Mouse (Mus musculus) thymus, postnatal 4 days (tissue): Measurements from ENCODE around the gene Scg5.
A peak's percentile ranks its signal among the peaks of the same experiment; 100 is the strongest.

Experiments
- DNase-seq: peaks from one replicate; pipeline ENCODE4 v3.0.0; 2021

The Scg5 gene

DNA sequence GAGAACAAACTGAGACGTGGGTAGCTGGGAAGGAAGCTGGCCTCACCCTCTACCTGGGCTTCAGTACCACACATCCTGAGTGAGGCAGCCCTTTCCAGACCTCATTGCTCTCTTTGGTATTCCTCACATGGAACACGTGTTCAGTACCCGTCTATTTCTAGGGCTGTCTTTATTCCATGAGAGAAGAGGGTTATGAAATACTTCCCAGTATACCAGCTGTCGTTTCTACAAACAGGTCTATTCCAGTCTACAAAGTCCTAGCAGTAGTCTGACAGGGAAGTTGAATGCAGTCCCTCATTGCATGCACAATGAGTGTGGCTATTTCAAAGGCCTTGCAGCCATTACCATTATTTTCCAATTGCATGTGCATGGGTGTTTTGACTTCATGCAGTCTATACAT, 23.2 kb downstream of the Scg5 start:
- DNase-seq: no peak

DNA sequence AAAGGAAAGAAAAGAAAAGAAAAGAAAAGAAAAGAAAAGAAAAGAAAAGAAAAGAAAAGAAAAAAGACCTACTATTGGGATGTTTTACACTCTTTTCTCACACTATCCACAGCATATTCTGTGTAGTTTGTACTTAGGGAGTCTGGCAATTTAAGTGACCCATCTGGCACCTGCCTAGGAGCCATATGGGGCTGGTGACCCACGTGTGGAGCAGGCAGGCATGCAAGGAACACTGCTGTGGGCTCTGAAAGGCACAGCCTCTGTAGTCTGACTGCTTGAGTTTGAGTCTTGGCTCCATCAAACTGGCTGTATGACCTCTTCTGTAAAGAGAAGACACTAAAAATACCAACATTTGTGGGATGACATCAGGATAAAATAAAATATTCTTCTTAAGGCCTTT, 25.2 kb downstream of the Scg5 start:
- no peak for DNase-seq

DNA sequence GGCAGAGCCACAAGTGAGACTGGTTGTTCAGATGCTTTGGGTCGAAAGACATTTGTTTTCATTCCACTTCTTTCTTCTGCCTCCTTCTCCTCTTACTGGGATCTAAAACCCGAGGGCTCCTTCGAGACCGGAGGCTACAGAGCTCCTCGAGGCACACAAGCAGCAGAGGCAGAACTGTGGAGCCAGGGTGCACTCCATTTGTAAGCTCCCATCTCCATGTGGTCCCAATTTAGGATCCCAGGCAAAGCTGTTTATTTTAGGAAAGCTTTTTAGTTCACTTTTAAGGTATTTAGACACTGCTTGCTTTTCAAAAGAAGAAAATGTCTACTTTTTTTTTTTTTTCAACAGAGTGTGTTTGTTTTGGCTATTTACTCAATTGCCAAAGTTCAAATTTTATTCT, 28.1 kb downstream of the Scg5 start:
- DNase-seq: no peak

DNA sequence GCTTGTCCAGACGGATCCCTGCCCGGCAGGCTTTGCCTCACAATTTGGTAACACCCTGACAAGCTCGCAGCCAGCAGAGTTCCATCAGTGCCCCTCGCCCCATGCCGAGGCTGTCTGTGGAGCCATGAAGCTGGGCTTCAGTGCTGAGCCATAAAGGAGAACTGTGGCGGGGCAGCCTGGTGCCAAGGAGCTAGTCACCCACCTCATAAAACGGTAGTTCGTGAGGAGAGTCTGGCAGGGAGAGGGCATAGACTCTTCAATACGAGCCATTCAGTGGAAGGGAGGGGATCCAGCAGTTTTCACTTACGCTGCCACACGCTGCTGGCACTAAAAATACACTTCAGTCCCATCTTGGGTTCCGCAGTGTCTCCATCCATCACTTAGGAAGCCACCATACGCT, 30.3 kb downstream of the Scg5 start:
- DNase-seq: no peak

DNA sequence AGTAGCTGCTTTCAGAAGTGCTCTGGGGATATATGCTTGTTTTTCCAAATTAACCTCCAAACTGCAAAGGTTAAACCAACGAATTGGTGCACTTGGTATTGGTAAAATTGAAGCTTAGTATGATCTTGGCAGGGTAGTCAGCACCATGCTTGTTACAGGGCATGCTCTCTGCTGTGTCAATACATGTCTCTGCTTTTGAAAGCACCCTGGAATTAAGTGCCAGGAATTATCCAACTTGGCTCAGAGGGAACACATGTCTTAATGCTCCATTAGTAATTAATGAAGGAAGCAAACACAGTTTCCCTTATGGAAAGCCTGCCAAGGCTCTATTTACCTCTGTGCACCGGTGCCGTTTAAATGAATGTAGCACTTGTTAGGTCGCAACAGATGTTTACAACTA, 33.7 kb downstream of the Scg5 start:
- DNase-seq: no peak

DNA sequence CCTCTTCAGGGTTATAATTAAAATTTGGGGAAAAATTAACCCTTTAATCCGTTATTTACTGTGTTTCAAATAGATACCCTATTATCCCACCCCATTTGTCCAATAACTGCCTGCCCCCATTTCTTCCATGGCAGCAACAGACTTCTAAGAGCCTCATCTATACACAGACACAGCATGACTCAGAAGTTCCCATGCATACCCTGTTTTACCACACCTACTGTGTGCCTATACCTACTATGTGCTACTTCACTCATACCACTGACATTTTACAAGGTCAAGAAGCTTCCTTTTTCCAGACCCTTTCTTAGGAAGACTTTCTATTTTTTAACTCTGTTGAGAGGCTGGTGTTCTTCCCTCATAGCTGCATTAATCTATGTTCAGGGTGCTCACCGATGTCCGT, 35.4 kb downstream of the Scg5 start:
- no peak for DNase-seq

DNA sequence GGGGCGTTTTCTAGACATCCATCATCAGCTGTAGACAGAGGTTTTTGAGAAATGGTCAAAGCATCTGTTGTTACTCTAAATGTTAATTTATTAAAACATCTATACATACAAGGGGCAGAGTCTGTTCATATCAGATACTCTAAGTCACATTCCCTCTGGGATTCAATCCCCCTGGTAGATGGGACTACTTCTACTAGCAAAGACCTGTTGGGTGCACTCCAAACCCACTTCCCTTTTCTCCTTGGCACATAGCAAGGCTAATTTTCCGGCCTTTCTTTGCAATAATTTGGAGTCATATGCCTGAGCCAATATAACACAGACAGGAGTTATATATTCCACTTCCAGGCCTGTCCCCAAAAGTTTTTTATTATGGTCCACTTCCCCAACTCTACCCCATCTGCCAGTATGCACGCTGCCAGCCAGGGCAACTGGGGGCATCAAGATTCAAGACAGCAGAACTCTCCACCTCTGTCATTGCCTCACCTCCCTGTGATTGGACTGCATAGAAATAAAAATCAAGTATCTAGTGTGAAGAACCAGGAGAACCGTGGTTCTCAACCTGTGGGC, 40.0 kb downstream of the Scg5 start:
- no peak for DNase-seq

DNA sequence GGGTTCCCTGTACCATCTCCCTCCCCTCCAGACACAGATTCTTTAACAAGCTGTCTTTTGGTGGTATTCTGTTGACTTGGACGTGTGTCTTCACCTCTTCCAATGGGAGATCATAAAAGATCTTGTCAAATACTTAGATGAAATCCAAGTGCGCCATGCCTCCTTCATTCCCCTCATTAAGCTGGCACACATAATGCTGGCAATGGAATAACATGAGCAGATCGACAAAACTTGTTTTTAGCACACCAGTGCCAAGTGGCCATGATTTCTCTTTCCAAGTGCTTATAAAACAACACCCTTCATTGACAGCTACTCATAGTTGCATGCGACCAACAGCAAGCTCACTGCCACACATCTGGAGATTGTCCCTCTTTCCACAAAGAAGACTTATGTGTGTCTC, 41.0 kb downstream of the Scg5 start:
- no peak for DNase-seq

DNA sequence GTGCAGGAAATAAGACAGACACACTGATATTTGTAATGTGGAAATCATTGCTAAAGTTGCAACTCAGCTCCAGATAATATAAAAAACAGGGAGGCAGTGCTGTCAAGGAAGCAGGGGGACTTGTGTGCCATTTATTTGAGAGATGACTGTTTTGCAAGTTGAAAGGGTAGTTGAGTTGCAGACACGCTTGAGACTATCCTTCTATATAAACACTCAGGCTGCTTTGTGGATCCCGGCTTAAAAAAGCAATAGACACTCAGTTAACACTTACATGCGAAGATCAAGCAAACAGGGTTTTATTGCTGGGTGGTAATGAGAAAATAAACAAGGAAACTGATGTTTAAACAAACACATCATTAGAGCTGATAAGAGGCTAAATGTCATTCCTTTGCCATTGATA, 44.1 kb downstream of the Scg5 start:
- DNase-seq: no peak

DNA sequence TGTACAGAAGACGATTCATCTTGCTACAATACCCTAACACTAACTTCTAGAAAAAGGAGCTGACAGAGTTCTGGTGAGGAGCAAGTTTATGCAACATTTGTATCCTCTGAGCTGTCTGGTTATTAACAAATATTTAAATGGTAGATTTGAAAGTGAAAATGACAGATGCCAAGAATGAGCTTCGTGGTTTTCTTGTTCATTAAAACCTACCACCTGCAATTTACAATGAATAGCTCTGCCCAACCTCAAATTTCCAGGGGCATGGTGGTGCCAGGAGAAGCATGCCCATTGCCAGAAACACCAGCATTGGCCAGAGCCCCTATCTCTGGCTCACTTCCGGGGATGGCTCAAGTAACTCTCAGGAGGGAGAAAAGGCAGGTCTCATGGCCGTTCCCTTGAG, 47.4 kb downstream of the Scg5 start:
- DNase-seq: no peak

DNA sequence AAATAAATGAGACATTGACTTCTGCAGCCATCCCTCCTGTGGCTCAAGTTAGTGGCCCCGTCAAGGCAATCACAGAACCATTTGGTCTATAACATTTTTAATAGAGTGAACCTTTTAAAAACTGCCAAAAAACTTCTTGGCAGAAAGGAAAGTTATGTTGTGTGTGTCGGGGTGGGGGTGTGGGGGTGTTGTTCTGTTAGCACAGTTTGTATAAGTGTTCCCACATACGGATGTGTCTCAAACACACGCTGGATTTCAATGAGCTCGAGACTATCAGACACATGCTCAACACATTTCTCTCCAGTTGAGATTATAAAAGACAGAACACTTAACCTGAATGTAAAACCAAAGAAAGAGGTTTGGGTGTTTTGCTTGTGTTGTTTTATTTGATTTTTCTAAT, 47.8 kb downstream of the Scg5 start:
- no peak for DNase-seq

DNA sequence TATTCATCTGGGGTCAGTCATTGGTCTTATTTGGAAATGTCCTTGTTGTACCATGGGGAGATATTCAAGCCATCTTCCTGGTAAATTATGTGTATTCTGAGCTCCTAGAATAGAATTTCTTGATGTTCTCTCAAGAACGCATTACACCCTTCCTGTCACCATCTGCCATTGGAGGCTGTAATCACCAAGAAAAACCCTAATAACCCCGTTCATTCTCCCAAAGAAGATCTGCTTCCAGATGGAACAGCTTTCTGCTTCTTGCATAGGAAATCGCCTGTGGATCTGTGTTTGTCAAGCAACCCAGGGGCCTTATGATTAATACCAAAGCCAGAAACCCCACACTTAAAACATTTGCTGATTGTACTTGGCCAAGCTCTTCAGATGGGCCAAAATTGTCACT, 49.6 kb downstream of the Scg5 start:
- no peak for DNase-seq

DNA sequence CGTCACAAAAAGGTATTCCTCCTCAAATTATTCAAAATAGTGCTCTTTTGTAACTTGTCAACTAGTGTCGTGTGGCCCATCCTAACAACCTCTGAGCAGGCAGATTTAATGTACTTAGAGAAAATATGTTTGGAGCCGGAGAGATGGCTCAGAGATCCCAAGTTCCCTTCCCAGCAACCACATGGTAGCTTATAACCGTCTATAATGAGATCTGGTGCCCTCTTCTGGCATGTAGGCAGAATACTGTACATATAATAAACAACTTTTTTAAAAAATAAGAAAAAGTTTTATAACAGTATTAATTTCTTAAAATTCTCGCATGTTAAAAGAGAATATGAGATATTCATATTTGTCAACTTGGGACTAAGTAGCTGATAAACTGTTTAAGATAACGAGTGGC, 50.9 kb downstream of the Scg5 start:
- no peak for DNase-seq

DNA sequence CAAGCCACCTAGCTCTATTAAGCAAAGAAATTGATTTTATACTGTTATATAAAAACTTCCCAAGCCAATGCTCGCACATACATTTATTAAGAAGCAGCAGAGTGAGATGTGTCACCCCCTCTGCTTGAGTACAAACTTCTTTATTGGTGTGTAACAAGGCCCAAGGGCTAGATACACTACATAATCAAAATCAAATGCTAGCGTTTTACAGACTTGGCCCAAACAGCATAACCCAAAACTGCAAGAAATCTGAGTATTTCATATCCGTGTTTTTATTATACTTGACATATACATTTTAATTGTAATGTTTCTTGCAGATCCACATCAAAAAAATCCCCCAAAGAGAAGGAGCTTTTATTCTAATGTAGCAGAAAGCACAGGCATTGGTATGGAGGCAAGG, 52.6 kb downstream of the Scg5 start:
- no peak for DNase-seq

DNA sequence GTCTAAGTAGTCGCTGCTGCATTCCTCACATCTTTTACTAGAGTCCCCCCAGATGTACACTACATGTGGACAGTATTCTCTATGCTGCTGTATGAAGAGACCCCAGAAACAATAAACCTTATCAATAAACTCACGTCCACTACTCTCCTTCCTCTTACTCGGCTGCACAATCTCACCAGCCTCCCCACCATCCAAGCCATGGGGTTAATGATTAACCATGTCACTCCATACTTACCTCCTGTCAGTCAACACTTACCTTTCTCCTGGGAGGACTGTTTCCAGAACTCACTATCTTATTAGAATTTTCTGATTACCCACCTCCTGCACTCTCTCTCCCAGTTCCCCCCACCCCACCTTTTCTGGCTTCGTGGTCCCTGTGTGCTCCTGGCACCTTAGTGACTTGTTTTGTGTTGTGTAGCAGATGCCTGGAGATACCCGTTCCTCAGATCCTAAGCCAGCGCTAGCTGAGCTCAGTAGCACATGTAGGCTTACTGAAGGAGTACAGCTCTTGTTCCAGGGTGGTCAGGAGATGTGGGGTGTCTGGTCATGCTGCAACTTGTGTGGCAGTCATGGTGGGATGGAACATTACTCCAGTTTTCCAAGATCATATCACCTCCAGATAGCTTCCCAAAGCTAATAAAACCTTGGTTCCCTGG, 54.6 kb downstream of the Scg5 start:
- no peak for DNase-seq

DNA sequence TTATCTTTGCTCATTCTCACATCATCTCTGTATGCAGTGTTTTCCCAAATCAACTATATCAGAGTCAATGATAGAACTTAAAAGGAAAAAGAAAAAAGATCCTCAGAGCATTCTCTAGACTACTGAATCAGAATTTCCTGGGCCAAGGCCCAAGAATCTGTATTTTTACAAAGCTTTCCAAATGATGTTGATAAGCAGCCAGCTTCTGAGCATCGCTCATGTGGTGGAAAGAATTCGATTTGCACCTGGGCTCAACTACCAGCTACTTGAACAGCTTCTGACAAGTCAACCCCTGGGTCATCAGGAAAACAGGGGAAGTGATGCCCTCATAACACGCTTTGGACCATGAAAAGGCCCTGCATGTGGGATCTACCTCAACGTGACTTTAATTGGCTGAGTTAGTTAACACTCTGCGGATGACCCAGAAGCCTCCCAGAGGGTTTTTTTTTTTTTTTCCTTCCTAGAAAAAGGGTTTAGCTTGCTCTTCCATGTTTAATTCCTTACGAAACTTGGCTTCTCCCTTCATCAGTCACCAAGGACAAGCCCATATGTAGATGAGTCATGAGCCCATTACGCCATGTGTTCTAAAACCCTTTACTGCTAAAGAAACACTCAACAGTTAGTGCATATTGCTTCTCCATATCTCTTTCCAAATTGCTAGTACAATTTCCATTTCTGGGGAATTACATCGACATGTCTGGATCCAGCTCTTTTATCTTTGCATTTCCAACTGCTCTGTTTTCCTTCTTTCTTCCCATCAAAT, 60.2 kb downstream of the Scg5 start:
- no peak for DNase-seq

DNA sequence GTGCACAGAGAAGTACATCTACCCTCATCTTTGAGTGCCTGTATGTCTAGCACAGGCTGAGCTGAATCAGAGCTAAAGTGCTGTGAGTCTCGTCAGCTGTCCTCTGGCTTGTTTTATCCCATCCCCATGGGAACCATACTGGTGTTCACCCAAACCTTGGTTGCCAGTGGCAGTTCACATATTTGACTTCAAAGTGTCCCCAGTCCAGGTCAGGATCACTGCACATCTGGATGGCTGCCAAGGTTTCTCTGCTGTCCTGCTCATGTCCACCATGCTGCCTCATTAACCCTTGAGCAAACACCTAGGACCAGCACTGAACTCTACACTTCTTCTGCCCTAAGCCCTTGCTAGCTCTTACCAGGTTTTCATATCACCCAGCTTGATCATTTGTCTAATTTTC, 63.0 kb downstream of the Scg5 start:
- no peak for DNase-seq

DNA sequence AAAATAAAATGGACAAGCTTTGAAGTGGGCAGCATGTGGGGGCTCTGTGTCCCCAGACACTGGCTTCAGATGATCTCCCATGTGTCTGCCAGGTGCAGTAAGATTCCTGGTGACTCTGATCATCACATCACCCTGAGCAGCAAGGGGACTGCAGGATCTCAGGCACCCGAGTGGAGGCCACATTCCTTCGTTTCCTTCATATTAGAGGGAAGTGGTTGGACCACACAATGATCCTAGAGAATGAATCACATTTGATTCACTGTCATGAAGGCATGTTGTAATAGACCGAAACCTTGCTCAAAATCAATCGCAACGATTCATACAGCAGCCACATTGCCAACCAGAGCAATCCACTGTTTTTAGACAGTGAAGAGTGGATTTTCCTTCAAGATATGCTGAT, 64.0 kb downstream of the Scg5 start:
- DNase-seq: no peak

DNA sequence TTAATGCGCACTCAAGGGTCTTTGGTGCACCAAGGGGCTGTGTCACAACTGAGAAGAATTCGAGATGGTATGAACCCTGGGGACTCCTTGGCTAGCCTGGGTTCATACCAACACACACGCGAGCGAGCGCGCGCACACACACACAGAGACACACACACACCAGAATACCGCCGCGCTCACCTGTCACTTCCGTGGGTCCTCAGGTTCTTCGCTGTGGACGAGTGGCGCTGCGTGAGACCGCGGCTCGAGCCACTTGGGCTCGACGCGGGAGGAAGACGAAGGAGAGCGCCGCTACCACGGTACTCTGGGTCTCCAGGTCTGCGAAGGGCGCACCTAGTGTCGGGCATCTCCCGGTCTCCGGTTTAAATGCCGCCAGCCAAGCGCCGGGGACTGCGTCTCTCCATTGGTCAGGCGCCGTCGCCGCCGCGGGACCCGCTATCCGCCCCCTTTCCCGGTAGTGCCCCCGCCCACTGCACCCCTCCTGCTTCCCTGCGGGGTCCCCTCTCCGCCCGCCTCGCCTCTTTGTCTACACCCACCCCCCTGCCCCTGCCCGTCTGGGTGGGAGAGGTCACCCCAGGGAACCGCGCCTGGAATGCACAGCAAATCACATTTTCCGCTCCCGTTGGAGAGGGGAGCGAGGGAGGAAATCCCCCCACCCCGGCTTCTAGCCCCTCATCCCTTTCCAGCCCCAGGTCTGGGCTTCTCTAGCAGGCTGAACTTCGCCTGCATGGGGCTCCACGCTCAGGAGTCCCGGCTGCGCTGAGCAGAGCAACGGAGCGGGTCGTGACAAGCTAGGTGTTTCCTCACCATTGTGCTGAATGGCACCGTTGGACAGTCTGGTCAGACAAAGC, 70.4 kb downstream of the Scg5 start, which contains the start of gene Grem1:
Gene Grem1, minus strand, starts transcription at position 336 of the 851 bp plus-strand sequence.
- peak; percentile 8 for DNase-seq

DNA sequence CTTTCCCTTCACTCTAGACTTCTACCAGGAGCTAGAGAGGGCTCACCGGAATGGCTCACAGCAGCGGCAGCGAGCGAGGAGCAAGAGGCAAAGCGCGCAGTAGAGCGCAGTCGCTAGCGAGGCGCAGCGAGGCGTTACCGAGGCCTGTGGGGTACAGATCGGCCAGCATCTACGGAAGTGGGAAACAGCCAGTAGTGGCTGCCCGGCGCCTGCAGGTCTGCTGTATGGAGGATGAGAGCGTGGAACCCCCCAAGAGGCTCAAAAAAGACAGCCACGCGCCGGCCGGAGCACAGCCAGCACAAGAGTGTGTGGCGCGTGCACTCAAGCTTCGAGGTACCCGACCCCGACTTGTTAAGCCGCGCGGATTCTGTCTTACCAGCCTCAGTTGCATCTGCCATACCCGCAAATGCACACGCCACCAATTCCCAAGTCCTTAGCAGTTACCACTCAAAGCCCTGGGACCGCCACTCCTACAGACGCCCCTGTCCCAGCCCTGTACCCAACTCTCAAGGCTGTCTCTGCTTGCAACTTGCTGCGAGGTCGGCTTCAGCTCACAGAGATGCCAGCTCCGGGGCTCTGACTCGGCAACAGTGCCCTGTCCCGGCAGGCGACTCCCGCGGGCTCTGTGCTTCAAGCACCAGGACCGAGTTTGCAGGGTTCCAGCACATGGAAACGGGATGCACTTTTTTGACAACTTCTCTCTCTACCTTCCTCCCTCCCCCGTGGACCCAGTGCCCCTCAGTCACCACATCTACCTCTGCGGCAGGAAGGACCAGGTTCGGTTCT, 71.2 kb downstream of the Scg5 start:
- no peak for DNase-seq

DNA sequence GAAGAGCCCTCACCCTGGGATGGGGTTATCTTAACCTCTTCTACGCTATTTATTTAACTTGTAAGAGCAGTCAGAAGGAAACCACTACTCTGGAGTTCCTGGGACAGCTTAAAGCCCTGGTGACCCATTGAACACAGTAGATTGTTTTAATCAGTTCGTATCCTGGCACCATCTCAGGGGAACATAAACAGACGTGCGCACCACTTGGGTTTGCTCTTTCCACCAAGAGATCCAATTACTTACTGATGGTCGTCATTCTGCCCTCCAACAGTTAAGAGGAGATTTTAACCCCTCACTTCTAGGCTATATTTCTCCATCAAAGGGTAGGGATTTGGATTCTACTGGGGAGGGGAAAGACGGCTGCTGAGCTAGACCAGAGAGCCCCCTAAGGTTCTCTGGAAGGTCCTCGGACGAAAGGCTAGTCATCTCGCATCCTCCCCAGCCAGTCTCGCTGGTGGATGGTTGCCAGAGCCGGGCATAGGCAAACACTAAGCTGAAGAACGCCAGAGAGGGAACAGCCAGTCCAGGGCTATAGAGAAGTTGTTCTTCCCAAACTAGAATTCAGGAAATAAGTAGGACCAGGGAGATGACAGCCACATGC, 71.9 kb downstream of the Scg5 start:
- DNase-seq: no peak

DNA sequence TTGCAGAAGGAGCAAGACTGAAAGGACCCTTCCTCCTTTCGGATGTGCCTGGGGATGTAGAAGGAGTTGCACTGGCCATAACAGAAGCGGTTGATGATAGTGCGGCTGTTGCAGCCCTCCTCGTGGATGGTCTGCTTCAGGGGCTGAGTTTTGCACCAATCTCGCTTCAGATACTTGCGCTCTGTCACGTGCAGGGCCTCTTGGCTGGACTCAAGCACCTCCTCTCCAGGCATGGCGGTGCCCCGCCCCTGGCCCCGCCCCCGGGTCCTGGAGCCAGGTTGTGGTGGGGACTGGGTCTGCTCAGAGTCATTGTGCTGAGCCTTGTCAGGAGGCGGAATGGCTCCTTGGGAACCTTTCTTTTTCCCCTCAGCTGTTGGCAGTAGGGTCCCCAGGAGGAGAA, 79.2 kb downstream of the Scg5 start:
- DNase-seq: no peak
